Mouse (Mus musculus): ENCODE measurements around the gene Kif1bp. TPM values are rescaled to one million over a fixed set of nuclear protein-coding genes. Genes with fewer than 3 reads are reported as not detected.

Kif1bp gene
- polyA plus RNA-seq, 1 experiment from 2014 or later, result 21.7 TPM

GRCm38 (mm10) chr10:62542928-62543327 lies 35.3 kb downstream of the Kif1bp start:
- H3K9ac ChIP-seq (ENCODE audit: low read depth, low read length), result no peak overlapping the region
- H3K4me1 ChIP-seq (replicated peaks; ENCODE audit: control insufficient read depth, insufficient read depth, low read length), result no peaks in the 10 kb centered on the region
- H3K36me3 ChIP-seq (ENCODE audit: control insufficient read depth, insufficient read depth), result no peaks in the 10 kb centered on the region
- H3K9me3 ChIP-seq (ENCODE audit: control insufficient read depth), result no peaks in the 10 kb centered on the region
- H3K4me3 ChIP-seq (ENCODE audit: low read depth, low read length), result no peak overlapping the region
- no peak overlapping the region for H3K27ac ChIP-seq (ENCODE audit: low read depth, low read length)
- no peak for TF ChIP-seq CTCF (IDR thresholded peaks at IDR 0.05; ENCODE audit: low read depth)
- 92% methylated on average over 8 of the region's 8 CpGs for WGBS
- ATAC-seq, result no peak
- H3K27me3 ChIP-seq (replicated peaks; ENCODE audit: control insufficient read depth, insufficient read depth, low read length), result no peaks in the 10 kb centered on the region
- no peak overlapping the region for H3K4me2 ChIP-seq (replicated peaks; ENCODE audit: low read depth)

GRCm38 (mm10) chr10:62542507-62542906 lies 35.8 kb downstream of the Kif1bp start:
- H3K9ac ChIP-seq (ENCODE audit: low read depth, low read length), result no peak overlapping the region
- no peaks in the 10 kb centered on the region for H3K9me3 ChIP-seq (ENCODE audit: control insufficient read depth)
- 89% methylated on average over 12 of the region's 12 CpGs for WGBS
- H3K27ac ChIP-seq (ENCODE audit: low read depth, low read length), result no peak overlapping the region
- ATAC-seq, result no peak
- H3K4me3 ChIP-seq (ENCODE audit: low read depth, low read length), result no peak overlapping the region
- no peak for TF ChIP-seq CTCF (IDR thresholded peaks at IDR 0.05; ENCODE audit: low read depth)
- no peak overlapping the region for H3K4me2 ChIP-seq (replicated peaks; ENCODE audit: low read depth)
- H3K36me3 ChIP-seq (ENCODE audit: control insufficient read depth, insufficient read depth), result no peaks in the 10 kb centered on the region
- H3K4me1 ChIP-seq (replicated peaks; ENCODE audit: control insufficient read depth, insufficient read depth, low read length), result no peaks in the 10 kb centered on the region
- H3K27me3 ChIP-seq (replicated peaks; ENCODE audit: control insufficient read depth, insufficient read depth, low read length), result no peaks in the 10 kb centered on the region

GRCm38 (mm10) chr10:62541499-62541898 lies 36.8 kb downstream of the Kif1bp start:
- H3K9me3 ChIP-seq (ENCODE audit: control insufficient read depth), result no peaks in the 10 kb centered on the region
- H3K36me3 ChIP-seq (ENCODE audit: control insufficient read depth, insufficient read depth), result no peaks in the 10 kb centered on the region
- H3K27me3 ChIP-seq (replicated peaks; ENCODE audit: control insufficient read depth, insufficient read depth, low read length), result no peaks in the 10 kb centered on the region
- TF ChIP-seq CTCF (IDR thresholded peaks at IDR 0.05; ENCODE audit: low read depth), result no peak
- ATAC-seq, result no peak
- no peak overlapping the region for H3K9ac ChIP-seq (ENCODE audit: low read depth, low read length)
- H3K4me2 ChIP-seq (replicated peaks; ENCODE audit: low read depth), result no peak overlapping the region
- H3K4me3 ChIP-seq (ENCODE audit: low read depth, low read length), result no peak overlapping the region
- 93% methylated on average over 12 of the region's 12 CpGs for WGBS
- no peak overlapping the region for H3K27ac ChIP-seq (ENCODE audit: low read depth, low read length)
- no peaks in the 10 kb centered on the region for H3K4me1 ChIP-seq (replicated peaks; ENCODE audit: control insufficient read depth, insufficient read depth, low read length)

DNA sequence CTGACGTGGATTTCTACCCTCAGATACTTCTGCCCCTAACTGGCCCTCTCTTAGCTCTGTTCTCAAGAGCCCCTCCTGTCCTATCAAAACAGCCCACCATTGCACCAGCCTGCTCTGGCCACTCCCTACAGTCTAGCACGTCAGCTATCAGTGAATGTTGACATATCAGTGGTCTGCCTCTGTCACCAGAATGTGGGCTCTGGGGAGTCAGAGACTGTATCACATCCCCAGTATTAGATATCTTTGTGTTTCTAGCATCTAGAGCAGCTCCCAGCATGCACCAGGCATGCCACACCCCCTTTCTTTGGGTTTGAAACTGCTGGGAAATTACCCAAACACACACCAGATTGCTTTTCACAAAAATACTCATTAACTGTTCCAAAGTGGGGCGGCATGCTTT lies 37.5 kb downstream of the Kif1bp start:
- WGBS, result 55% methylated on average over 3 of the region's 3 CpGs
- no peak overlapping the region for H3K4me3 ChIP-seq (ENCODE audit: low read depth, low read length)
- no peaks in the 10 kb centered on the region for H3K4me1 ChIP-seq (replicated peaks; ENCODE audit: control insufficient read depth, insufficient read depth, low read length)
- H3K27ac ChIP-seq (ENCODE audit: low read depth, low read length), result no peak overlapping the region
- no peak for TF ChIP-seq CTCF (IDR thresholded peaks at IDR 0.05; ENCODE audit: low read depth)
- H3K9ac ChIP-seq (ENCODE audit: low read depth, low read length), result no peak overlapping the region
- no peaks in the 10 kb centered on the region for H3K9me3 ChIP-seq (ENCODE audit: control insufficient read depth)
- H3K4me2 ChIP-seq (replicated peaks; ENCODE audit: low read depth), result no peak overlapping the region
- H3K36me3 ChIP-seq (ENCODE audit: control insufficient read depth, insufficient read depth), result no peaks in the 10 kb centered on the region
- H3K27me3 ChIP-seq (replicated peaks; ENCODE audit: control insufficient read depth, insufficient read depth, low read length), result no peaks in the 10 kb centered on the region
- no peak for ATAC-seq

GRCm38 (mm10) chr10:62534509-62534908 lies 43.7 kb downstream of the Kif1bp start:
- 81% methylated on average over 7 of the region's 7 CpGs for WGBS
- Histone ChIP-seq H3K9me3 (ENCODE audit: control insufficient read depth) (no peaks in the 10 kb centered on the region), H3K4me1 (replicated peaks; ENCODE audit: control insufficient read depth, insufficient read depth, low read length) (no peaks in the 10 kb centered on the region), H3K36me3 (ENCODE audit: control insufficient read depth, insufficient read depth) (no peaks in the 10 kb centered on the region), H3K9ac (ENCODE audit: low read depth, low read length) (no peak overlapping the region), H3K27me3 (replicated peaks; ENCODE audit: control insufficient read depth, insufficient read depth, low read length) (no peaks in the 10 kb centered on the region), H3K4me2 (replicated peaks; ENCODE audit: low read depth) (no peak overlapping the region), H3K4me3 (ENCODE audit: low read depth, low read length) (no peak overlapping the region), H3K27ac (ENCODE audit: low read depth, low read length) (no peak overlapping the region)
- no peak for ATAC-seq
- no peak for TF ChIP-seq CTCF (IDR thresholded peaks at IDR 0.05; ENCODE audit: low read depth)

GRCm38 (mm10) chr10:62532832-62533231 lies 45.4 kb downstream of the Kif1bp start:
- ATAC-seq, result no peak
- Histone ChIP-seq H3K36me3 (ENCODE audit: control insufficient read depth, insufficient read depth) (no peaks in the 10 kb centered on the region), H3K4me2 (replicated peaks; ENCODE audit: low read depth) (no peak overlapping the region), H3K27ac (ENCODE audit: low read depth, low read length) (no peak overlapping the region), H3K27me3 (replicated peaks; ENCODE audit: control insufficient read depth, insufficient read depth, low read length) (no peaks in the 10 kb centered on the region), H3K9ac (ENCODE audit: low read depth, low read length) (no peak overlapping the region), H3K4me1 (replicated peaks; ENCODE audit: control insufficient read depth, insufficient read depth, low read length) (no peaks in the 10 kb centered on the region), H3K9me3 (ENCODE audit: control insufficient read depth) (no peaks in the 10 kb centered on the region), H3K4me3 (ENCODE audit: low read depth, low read length) (no peak overlapping the region)
- TF ChIP-seq CTCF (IDR thresholded peaks at IDR 0.05; ENCODE audit: low read depth), result no peak
- WGBS, result 46% methylated on average over 2 of the region's 2 CpGs

DNA sequence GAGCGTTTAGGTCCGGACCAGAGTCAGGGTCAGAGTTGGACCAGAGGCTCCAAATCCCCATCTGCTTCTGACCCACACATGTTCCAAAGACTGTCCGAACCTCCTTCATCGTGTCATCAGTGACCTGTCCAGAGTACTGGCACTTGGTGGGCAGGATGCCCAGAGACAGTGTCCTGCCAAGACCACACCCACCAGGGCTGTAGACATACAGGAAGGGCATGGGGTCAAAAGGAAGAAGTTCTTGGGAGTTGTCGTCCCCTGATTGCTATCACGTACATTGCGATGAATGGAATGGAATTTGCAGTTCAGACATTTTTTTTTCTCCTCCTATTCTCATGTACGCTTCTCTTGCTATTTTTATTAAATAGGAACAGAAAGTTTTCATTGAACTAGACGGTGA lies 48.1 kb downstream of the Kif1bp start:
- no peak overlapping the region for H3K4me2 ChIP-seq (replicated peaks; ENCODE audit: low read depth)
- no peak overlapping the region for H3K9ac ChIP-seq (ENCODE audit: low read depth, low read length)
- no peaks in the 10 kb centered on the region for H3K4me1 ChIP-seq (replicated peaks; ENCODE audit: control insufficient read depth, insufficient read depth, low read length)
- no peaks in the 10 kb centered on the region for H3K9me3 ChIP-seq (ENCODE audit: control insufficient read depth)
- no peak for TF ChIP-seq CTCF (IDR thresholded peaks at IDR 0.05; ENCODE audit: low read depth)
- WGBS, result 72% methylated on average over 9 of the region's 9 CpGs
- no peak overlapping the region for H3K4me3 ChIP-seq (ENCODE audit: low read depth, low read length)
- ATAC-seq, result no peak
- no peak overlapping the region for H3K27ac ChIP-seq (ENCODE audit: low read depth, low read length)
- H3K36me3 ChIP-seq (ENCODE audit: control insufficient read depth, insufficient read depth), result no peaks in the 10 kb centered on the region
- H3K27me3 ChIP-seq (replicated peaks; ENCODE audit: control insufficient read depth, insufficient read depth, low read length), result no peaks in the 10 kb centered on the region

Measured in intestine, postnatal 0 days (tissue).